Mouse (Mus musculus) left cerebral cortex, adult 18-20 months (tissue): ENCODE results near the gene Cyp2c66. TPM values are rescaled to one million over a fixed set of nuclear protein-coding genes. Genes with fewer than 3 reads are reported as not detected.
"Not testable (repeated sequence)": the region's sequence is repeated elsewhere in the genome, so short reads cannot be mapped to it uniquely, and the experiment has no call there.

Experiments used
- DNase-seq, 2 experiments: peaks; one replicate each; pipeline ENCODE4 v3.0.0; 2021 to 2022; ENCODE audit warnings: low spot score in 2 of 2, mixed read lengths in 1 of 2
- long read RNA-seq, 2 experiments: library from polyadenylated mRNA; stranded (forward); transcript quantifications; one replicate each; pipeline ENCODE4 v2.0.0; 2021
- total RNA-seq, 2 experiments: library from RNA; stranded (reverse); gene quantifications; 2 replicates each; pipeline ENCODE4 v1.2.3; 2021

Cyp2c66 gene
- total RNA-seq = not detected
- long read RNA-seq, experiment 1 = 0 reads
- long read RNA-seq, experiment 2 = 0 reads

GRCm38 (mm10) chr19:39113644-39114043 lies at the start of gene Cyp2c66:
Cyp2c66 (plus strand) TSS chr19:39113898.
- DNase-seq = no peak

GRCm38 (mm10) chr19:39098779-39099178 lies 14.9 kb upstream of the Cyp2c66 start:
- DNase-seq = not testable (repeated sequence)

GRCm38 (mm10) chr19:39156836-39157235 lies 43.1 kb downstream of the Cyp2c66 start:
- not testable (repeated sequence) for DNase-seq

Other genes starting within 250 kb of the Cyp2c66 start
- gene Hells, start 183.0 kb upstream of the Cyp2c66 start, total RNA-seq = 1 to 10 TPM; 2.5 to 3.7 TPM
- under 1 TPM; 0.19 to 0.45 TPM for gene Cyp2c55, start 106.9 kb upstream of the Cyp2c66 start, total RNA-seq
- gene Cyp2c65, start 52.9 kb upstream of the Cyp2c66 start, total RNA-seq = under 1 TPM in 1 of 2 experiments, not detected in 1; 0.35 TPM
- not detected for gene Cyp2c29, start 155.5 kb downstream of the Cyp2c66 start, total RNA-seq